Mouse (Mus musculus): ENCODE results near the gene Maml3.

The Maml3 gene

GRCm38 (mm10) chr3:52104636-52105151 lies at the start of gene Maml3:
Gene Maml3, minus strand, starts transcription at chr3:52105076.
- DNase-seq = peak; percentile 96

- no peak for DNase-seq
Observed at GRCm38 (mm10) chr3:52151155-52151554, 46.3 kb upstream of the Maml3 start.

GRCm38 (mm10) chr3:52148301-52148700 lies 43.4 kb upstream of the Maml3 start:
- no peak for DNase-seq

- DNase-seq = no peak
Observed at GRCm38 (mm10) chr3:52144776-52145460, 40.0 kb upstream of the Maml3 start.

- DNase-seq = no peak
Observed at GRCm38 (mm10) chr3:52143017-52143416, 38.1 kb upstream of the Maml3 start.

- DNase-seq = peak; percentile 29
Observed at GRCm38 (mm10) chr3:52140162-52140561, 35.3 kb upstream of the Maml3 start.

- DNase-seq = no peak
Observed at GRCm38 (mm10) chr3:52125421-52125820, 20.5 kb upstream of the Maml3 start.

GRCm38 (mm10) chr3:52120858-52121257 lies 16.0 kb upstream of the Maml3 start:
- no peak for DNase-seq

- peak; percentile 59 for DNase-seq
Observed at GRCm38 (mm10) chr3:52119216-52119615, 14.3 kb upstream of the Maml3 start.

- no peak for DNase-seq
Observed at GRCm38 (mm10) chr3:52115421-52115820, 10.5 kb upstream of the Maml3 start.

GRCm38 (mm10) chr3:52108027-52108426 lies 3.2 kb upstream of the Maml3 start:
- no peak for DNase-seq

- DNase-seq = no peak
Observed at GRCm38 (mm10) chr3:52105156-52105555, 280 bp upstream of the Maml3 start.

- DNase-seq = no peak
Observed at GRCm38 (mm10) chr3:52104208-52104607, 668 bp downstream of the Maml3 start.

- DNase-seq = peak; percentile 75
Observed at GRCm38 (mm10) chr3:52103531-52104181, 1.2 kb downstream of the Maml3 start.

- DNase-seq = peak; percentile 88
Observed at GRCm38 (mm10) chr3:52102601-52103530, 2.0 kb downstream of the Maml3 start.

- DNase-seq = peak; percentile 96
Observed at GRCm38 (mm10) chr3:52101977-52102600, 2.8 kb downstream of the Maml3 start.

GRCm38 (mm10) chr3:52101401-52101976 lies 3.4 kb downstream of the Maml3 start:
- peak; percentile 51 for DNase-seq

GRCm38 (mm10) chr3:52100926-52101325 lies 4.0 kb downstream of the Maml3 start:
- DNase-seq = no peak

- DNase-seq = no peak
Observed at GRCm38 (mm10) chr3:52100306-52100705, 4.6 kb downstream of the Maml3 start.

GRCm38 (mm10) chr3:52099286-52099685 lies 5.6 kb downstream of the Maml3 start:
- no peak for DNase-seq

- no peak for DNase-seq
Observed at GRCm38 (mm10) chr3:52091261-52091797, 13.5 kb downstream of the Maml3 start.

Measured in kidney, postnatal 10 days (tissue).